Mouse (Mus musculus): ENCODE data around the gene Ubc.

DNA sequence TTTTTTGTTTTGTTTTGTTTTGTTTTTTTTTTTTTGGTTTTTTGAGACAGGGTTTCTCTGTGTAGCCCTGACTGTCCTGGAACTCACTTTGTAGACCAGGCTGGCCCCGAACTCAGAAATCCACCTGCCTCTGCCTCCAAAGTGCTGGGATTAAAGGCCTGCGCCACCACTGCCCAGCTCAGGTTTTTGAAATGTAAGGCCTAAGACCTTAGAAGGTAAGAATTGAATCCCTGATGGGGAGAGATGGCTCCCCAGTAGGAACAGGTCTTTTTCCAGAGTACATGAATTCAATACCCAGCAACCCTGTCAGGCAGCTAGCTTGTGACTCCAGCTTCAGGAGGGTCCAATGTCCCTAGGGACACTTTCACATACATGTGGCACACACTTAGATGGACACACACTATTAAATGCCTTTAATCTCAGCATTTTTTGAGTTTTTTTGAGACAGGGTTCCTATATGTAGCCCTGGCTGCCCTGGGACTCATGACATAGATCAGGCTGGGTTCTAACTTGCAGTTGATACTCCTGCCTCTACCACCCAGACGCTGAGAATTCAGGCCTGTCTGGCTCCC lies 990 bp upstream of the Ubc start:
- TF ChIP-seq POLR2A (IDR thresholded peaks at IDR 0.05; ENCODE audit: borderline replicate concordance, insufficient read depth, low read length) (no peak), CTCF (IDR thresholded peaks at IDR 0.05; ENCODE audit: borderline replicate concordance, insufficient read depth, low read depth, low read length) (no peak)
